Mouse (Mus musculus): ENCODE results near the gene Atxn1.
A peak's percentile ranks its signal among the peaks of the same experiment; 100 is the strongest.

Atxn1 gene

GRCm38 (mm10) chr13:45590898-45591297, 373.9 kb downstream of the Atxn1 start:
- no peak for DNase-seq (ENCODE audit: low read depth)

GRCm38 (mm10) chr13:45583061-45583460, 381.7 kb downstream of the Atxn1 start:
- peak; percentile 12 for DNase-seq (ENCODE audit: low read depth)

- no peak for DNase-seq (ENCODE audit: low read depth)
Observed at GRCm38 (mm10) chr13:45582294-45582693, 382.5 kb downstream of the Atxn1 start.

- no peak for DNase-seq (ENCODE audit: low read depth)
Observed at GRCm38 (mm10) chr13:45579751-45580150, 385.1 kb downstream of the Atxn1 start.

- DNase-seq (ENCODE audit: low read depth): peak; percentile 36
Observed at GRCm38 (mm10) chr13:45577784-45578183, 387.0 kb downstream of the Atxn1 start.

GRCm38 (mm10) chr13:45577366-45577765, 387.4 kb downstream of the Atxn1 start:
- DNase-seq (ENCODE audit: low read depth): no peak

- DNase-seq (ENCODE audit: low read depth): no peak
Observed at GRCm38 (mm10) chr13:45576185-45576584, 388.6 kb downstream of the Atxn1 start.

- peak; percentile 52 for DNase-seq (ENCODE audit: low read depth)
Observed at GRCm38 (mm10) chr13:45572768-45573167, 392.0 kb downstream of the Atxn1 start.

- DNase-seq (ENCODE audit: low read depth): peak; percentile 79
Observed at GRCm38 (mm10) chr13:45571795-45572262, 393.0 kb downstream of the Atxn1 start.

- no peak for DNase-seq (ENCODE audit: low read depth)
Observed at GRCm38 (mm10) chr13:45569932-45570331, 394.9 kb downstream of the Atxn1 start.

- no peak for DNase-seq (ENCODE audit: low read depth)
Observed at GRCm38 (mm10) chr13:45564946-45565345, 399.9 kb downstream of the Atxn1 start.

GRCm38 (mm10) chr13:45562011-45562410, 402.8 kb downstream of the Atxn1 start:
- no peak for DNase-seq (ENCODE audit: low read depth)

GRCm38 (mm10) chr13:45560543-45560942, 404.3 kb downstream of the Atxn1 start:
- peak; percentile 39 for DNase-seq (ENCODE audit: low read depth)

- DNase-seq (ENCODE audit: low read depth): no peak
Observed at GRCm38 (mm10) chr13:45559258-45559657, 405.6 kb downstream of the Atxn1 start.

GRCm38 (mm10) chr13:45558367-45558766, 406.4 kb downstream of the Atxn1 start:
- DNase-seq (ENCODE audit: low read depth): no peak

- no peak for DNase-seq (ENCODE audit: low read depth)
Observed at GRCm38 (mm10) chr13:45553674-45554073, 411.1 kb downstream of the Atxn1 start.

GRCm38 (mm10) chr13:45547549-45547948, 417.3 kb downstream of the Atxn1 start:
- DNase-seq (ENCODE audit: low read depth): no peak

GRCm38 (mm10) chr13:45546946-45547345, 417.9 kb downstream of the Atxn1 start:
- no peak for DNase-seq (ENCODE audit: low read depth)

- DNase-seq (ENCODE audit: low read depth): no peak
Observed at GRCm38 (mm10) chr13:45545974-45546373, 418.8 kb downstream of the Atxn1 start.

- peak; percentile 70 for DNase-seq (ENCODE audit: low read depth)
Observed at GRCm38 (mm10) chr13:45539205-45539568, 425.6 kb downstream of the Atxn1 start.

GRCm38 (mm10) chr13:45538532-45539204, 426.1 kb downstream of the Atxn1 start:
- peak; percentile 43 for DNase-seq (ENCODE audit: low read depth)

- DNase-seq (ENCODE audit: low read depth): no peak
Observed at GRCm38 (mm10) chr13:45538091-45538490, 426.7 kb downstream of the Atxn1 start.

- DNase-seq (ENCODE audit: low read depth): no peak
Observed at GRCm38 (mm10) chr13:45537110-45537509, 427.7 kb downstream of the Atxn1 start.

Data from 416B (cell line).